Mouse (Mus musculus) heart, postnatal 10 days (tissue): ENCODE results near the gene Dgki. TPM values are rescaled to one million over a fixed set of nuclear protein-coding genes. Genes with fewer than 3 reads are reported as not detected.

Experiments
- DNase-seq, 2 experiments: peaks; one replicate each; pipeline ENCODE4 v3.0.0; 2021
- intact Hi-C: fragments of 180-260 bp; cut with DNase I; formaldehyde crosslinking; loops from one replicate; pipeline ENCODE4 v1.15.1; 2025
- total RNA-seq, 2 experiments: library from RNA; stranded (reverse); gene quantifications; 2 replicates each; pipeline ENCODE4 v1.2.3; 2021

Gene Dgki
- total RNA-seq, 2 experiments from 2014 or later = 0.45 to 0.65 TPM

DNA sequence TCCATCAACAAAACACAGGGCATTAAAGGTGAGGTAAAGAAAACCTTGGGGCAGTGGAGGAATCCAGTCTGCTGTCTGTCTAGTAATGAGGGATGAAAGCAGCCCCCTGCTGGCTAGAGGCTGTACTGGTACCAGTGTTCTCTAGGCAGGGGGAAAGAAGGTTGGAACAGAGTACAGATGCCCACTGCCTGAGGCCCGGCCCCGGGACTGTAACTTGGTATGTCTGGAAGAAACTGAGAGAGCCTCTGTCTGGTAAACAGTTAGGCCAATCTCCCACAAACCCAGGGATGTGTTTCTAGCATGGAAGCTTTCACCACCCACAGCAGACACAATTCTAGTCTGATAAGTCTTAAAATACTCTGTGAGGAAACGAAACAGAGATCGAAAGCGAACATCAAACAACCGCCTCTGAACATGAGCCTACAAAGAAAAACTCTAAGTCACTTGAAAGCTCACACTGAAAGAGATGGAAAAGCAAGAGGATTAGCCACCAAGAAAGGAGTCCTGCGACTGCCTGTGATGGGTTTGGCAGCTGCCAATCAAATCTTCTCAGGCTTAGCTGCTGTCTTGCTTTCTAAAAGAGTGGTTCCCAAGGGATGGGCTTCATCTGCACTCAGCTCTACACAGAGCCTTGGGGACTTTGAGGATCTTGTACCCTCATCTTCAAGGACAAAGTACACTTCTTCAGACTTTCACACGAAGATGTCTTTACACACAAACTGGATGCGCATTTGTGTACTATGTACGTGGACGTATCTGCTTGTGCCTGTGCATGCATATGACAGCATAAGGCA lies 262.7 kb downstream of the Dgki start:
- intact Hi-C loops = loop anchor here (2.0 to 10.0 kb wide), 3 partner anchors 65 to 223 kb away; partner anchors contain the start of gene Ptn
- peak; percentile 53 to 67 for DNase-seq

GRCm38 (mm10) chr6:37035681-37036080 lies 264.3 kb downstream of the Dgki start:
- no peak for DNase-seq
- intact Hi-C loops = loop anchor here (2.0 to 10.0 kb wide), 3 partner anchors 63 to 221 kb away; partner anchors contain the start of gene Ptn

GRCm38 (mm10) chr6:37030986-37031385 lies 269.0 kb downstream of the Dgki start:
- intact Hi-C loops = loop anchor here (5.0 to 10.0 kb wide), 2 partner anchors 49 to 216 kb away; partner anchors contain the start of gene Ptn
- peak; percentile 24 to 28 for DNase-seq

DNA sequence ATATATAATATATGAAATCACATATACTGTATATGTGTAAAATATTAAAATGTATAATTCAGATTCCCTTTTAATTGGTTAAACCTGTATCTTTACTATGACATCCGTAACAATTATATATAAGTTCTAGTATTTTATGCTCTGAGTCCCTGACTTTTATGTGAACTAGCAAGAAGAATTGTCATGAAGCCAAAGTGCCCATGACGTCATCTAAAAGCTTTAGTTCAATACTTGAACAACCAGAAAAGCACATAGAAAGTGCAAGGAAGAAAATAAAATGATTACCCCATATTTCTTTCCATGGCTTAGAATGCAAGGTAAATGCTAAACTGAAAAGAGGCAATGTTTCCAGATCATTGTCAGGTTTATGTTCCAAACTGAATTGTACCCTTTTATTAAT lies 269.6 kb downstream of the Dgki start:
- intact Hi-C loops = loop anchor here (5.0 to 10.0 kb wide), 2 partner anchors 48 to 216 kb away; partner anchors contain the start of gene Ptn
- no peak for DNase-seq

- DNase-seq = no peak
- intact Hi-C loops = no loop called here
These were observed 271.1 kb downstream of the Dgki start for GRCm38 (mm10) chr6:37028841-37029240.

DNA sequence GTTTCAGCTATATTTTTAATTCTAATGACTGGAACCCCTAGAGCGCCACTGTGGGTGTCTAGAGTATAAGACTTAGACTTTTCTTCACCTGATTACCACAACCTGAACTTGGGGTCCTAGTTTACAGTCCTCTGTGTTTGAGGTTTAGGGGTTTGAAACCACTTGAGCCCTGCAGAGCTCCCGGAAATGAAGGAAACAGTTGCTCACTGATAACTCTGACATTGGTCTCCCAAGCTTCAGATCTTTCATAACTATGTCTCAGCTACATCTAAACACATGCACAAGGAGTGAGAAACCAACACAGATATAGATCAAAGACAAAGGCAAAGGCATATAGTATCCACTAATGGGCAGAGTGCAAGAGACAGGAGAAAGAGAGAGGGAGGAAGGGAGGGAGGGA lies 271.7 kb downstream of the Dgki start:
- intact Hi-C loops = no loop called here
- no peak for DNase-seq

GRCm38 (mm10) chr6:37026343-37027243 lies 273.4 kb downstream of the Dgki start:
- intact Hi-C loops = no loop called here

GRCm38 (mm10) chr6:37016046-37016445 lies 283.9 kb downstream of the Dgki start:
- no peak for DNase-seq
- intact Hi-C loops = no loop called here

More at GRCm38 (mm10) chr6:37026343-37027243, 273.4 kb downstream of the Dgki start:
- DNase-seq = no peak

DNA sequence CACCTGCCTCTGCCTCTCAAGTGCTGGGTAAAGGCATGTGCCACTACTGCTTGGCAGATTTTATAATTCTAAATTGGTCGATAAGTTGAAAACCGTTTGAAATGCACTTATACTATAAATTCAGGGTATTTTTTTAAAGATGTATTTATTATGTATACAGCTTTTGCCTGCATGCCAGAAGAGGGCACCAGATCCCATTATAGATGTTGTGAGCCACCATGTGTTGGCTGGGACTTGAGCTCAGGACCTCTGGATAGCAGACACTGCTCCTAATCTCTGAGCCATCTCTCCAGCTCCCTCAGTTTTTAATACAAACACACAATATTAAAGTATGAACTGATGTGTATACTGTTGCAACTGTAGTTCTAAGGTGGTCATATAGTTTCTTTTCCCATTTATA lies 288.4 kb downstream of the Dgki start:
- no peak for DNase-seq
- intact Hi-C loops = no loop called here

GRCm38 (mm10) chr6:37007573-37007972 lies 292.4 kb downstream of the Dgki start:
- intact Hi-C loops = no loop called here
- no peak for DNase-seq

DNA sequence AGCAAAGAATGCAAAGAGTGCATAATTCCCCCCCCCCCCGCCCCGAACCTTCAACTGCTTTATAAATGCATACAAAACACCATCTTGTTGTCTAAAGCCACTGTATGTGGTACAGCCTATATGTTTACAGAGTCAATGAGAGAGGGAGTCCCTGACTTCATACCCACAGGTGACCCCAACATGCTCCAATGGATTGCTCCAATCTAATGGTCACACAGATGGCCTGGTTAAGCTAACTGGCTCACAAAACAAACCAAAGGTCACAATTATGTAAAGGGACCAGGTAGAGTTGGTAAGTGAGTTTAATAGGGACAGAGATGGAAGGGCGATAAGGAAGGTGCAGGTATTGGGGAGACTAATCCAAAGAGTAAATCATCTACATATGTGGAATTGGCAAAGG lies 295.1 kb downstream of the Dgki start:
- intact Hi-C loops = no loop called here
- DNase-seq = no peak

GRCm38 (mm10) chr6:37003235-37003634 lies 296.7 kb downstream of the Dgki start:
- intact Hi-C loops = no loop called here
- no peak for DNase-seq

GRCm38 (mm10) chr6:36998942-36999341 lies 301.0 kb downstream of the Dgki start:
- no peak for DNase-seq
- intact Hi-C loops = no loop called here

DNA sequence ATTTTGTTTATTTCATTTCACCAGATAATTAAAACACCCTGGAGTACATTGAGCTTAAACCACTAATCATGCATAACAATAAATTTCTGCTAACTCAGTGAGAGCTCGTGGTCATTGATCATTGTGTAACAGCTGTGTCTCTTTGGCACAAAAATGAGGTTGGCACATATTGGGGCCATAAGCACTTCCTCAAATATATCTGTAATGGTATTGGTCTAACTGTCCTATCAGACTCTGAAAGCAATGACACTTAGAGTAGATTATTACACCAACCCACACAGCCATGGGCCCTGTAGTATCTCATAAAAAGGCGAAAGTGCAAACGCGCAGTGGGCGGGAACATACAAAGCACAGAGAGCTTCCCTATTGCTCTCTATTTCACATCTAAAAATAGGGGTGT lies 305.7 kb downstream of the Dgki start:
- DNase-seq = no peak
- intact Hi-C loops = no loop called here

DNA sequence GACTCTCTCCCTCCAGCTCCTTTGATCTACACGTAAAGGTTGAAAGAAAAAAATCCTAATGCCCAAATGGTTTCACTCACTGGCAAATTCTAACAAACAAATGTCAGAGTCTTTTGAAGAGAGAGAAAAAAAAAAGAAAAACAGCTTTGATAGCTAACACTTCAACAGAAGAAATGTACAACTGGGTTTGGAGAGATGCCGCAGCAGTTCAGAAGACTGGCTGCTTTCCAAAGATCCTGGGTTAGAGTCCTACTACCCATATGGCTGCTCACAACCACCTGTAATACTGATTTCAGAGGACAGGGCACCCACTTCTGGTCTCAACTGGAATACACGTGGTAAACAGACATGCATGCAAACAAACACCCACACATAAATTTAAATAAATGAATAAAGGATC lies 309.8 kb downstream of the Dgki start:
- intact Hi-C loops = no loop called here
- no peak for DNase-seq

DNA sequence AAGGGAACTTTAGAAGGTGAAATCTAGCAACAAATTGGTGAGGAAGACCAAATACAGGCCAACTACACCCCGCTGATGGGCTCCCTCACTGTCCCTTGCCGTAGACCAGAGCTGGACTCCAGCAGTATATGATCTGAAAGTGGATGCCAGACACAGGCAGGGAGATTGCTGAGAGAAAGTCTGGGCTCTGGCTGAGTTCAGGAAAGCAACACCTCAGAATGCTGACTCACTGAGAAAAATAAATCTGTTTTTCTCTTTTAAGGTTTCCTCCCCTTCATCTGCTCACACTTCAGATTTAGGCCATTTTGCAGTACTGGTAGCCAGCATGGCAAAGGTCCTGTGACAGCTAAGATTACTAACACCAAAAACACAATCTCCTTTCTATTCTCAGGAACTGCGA lies 311.2 kb downstream of the Dgki start:
- DNase-seq = no peak
- intact Hi-C loops = no loop called here

GRCm38 (mm10) chr6:36981646-36982045 lies 318.3 kb downstream of the Dgki start:
- peak; percentile 66 to 71 for DNase-seq
- intact Hi-C loops = loop anchor here (5.0 kb wide), 1 partner anchor 51 kb away; no protein-coding TSS in a partner anchor

- intact Hi-C loops = loop anchor here (5.0 kb wide), 1 partner anchor 52 kb away; no protein-coding TSS in a partner anchor
- peak; percentile 10 to 15 for DNase-seq
These were observed 319.5 kb downstream of the Dgki start for GRCm38 (mm10) chr6:36980475-36980874.

GRCm38 (mm10) chr6:36978176-36978575 lies 321.8 kb downstream of the Dgki start:
- peak in 1 of 2 experiments; percentile 13 for DNase-seq
- intact Hi-C loops = no loop called here

GRCm38 (mm10) chr6:36973096-36973495 lies 326.9 kb downstream of the Dgki start:
- intact Hi-C loops = loop anchor here (5.0 kb wide), 1 partner anchor 64 kb away; no protein-coding TSS in a partner anchor

DNA sequence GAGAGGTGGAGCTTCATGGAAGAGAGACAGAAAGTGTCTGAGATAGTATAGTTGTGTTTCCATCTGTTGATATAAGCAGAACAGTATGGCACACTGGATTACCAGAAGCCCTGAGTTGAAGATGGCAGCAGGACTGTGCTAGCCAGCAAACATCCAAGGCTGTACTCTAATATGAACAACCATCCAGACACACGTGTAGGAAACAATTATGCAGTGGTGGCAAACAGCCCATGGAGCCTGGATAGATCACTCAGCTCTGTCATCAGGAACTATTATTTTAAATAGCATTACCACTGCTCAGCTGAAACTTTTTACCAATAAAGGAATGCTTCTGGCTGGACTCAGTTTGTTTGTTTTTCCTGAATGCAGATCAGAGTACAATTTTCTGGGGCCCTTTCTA lies 327.5 kb downstream of the Dgki start:
- intact Hi-C loops = loop anchor here (5.0 kb wide), 1 partner anchor 65 kb away; no protein-coding TSS in a partner anchor
- peak; percentile 34 to 43 for DNase-seq

More at GRCm38 (mm10) chr6:36973096-36973495, 326.9 kb downstream of the Dgki start:
- DNase-seq = peak in 1 of 2 experiments; percentile 9
